Mouse (Mus musculus) liver, adult 2 months (tissue): Measurements from ENCODE around the gene Tnc.

Experiments used
- CTCF ChIP-seq: fragments of 200-500 bp; IDR thresholded peaks from 2 replicates; pipeline ENCODE4 v1.5.1; 2011; ENCODE audit warnings: low read depth, low read length, control low read depth
- POLR2A ChIP-seq: fragments of 200-500 bp; IDR thresholded peaks from 2 replicates; pipeline ENCODE4 v1.6.1; 2011; ENCODE audit warnings: low read length, control low read depth; ENCODE audit not compliant: insufficient read depth; ENCODE audit errors: extremely low read depth

- TF ChIP-seq POLR2A (no peak), CTCF (no peak)
Measured at GRCm38 (mm10) chr4:64087675-64088074, 40.9 kb upstream of the Tnc start.
